Mouse (Mus musculus) myocyte (in vitro differentiated cells): ENCODE measurements around the gene Slc15a2.

Experiments used
- POLR2AphosphoS2 ChIP-seq: IDR thresholded peaks from one replicate; pipeline ENCODE4 v1.6.1; 2011; ENCODE audit warnings: low read depth, control low read depth; ENCODE audit not compliant: insufficient read length
- SRF ChIP-seq: IDR thresholded peaks from one replicate; pipeline ENCODE4 v1.6.1; 2011; ENCODE audit warnings: low read depth; ENCODE audit not compliant: control insufficient read depth, insufficient read length

DNA sequence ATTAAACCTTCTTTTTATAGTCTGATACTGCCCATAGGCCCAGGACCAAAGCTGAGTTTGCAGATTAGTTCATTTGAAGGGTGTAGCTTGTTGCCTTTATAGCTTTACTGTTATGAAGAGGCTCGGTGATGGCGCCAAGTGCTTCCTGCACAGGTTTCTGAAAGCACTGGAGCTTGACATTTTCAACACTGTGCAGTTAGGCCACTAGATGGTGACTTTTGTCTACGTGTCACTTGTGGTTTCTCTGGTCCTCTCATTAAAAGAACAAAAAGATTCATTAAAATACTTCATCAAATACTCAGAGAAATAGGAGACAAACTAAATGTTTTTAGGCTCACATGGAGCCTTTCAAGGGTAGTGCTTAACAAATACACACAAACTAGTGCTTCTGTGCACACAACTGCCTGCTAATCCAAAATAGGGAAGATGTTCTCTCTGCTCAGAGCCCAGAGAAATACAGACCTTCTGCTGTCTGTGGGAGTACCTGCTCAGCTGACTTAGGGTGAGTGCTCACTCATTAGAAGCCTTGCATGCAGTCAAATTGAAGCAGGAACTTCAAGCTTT lies 60.8 kb downstream of the Slc15a2 start:
- no peak for TF ChIP-seq SRF
- no peak for TF ChIP-seq POLR2AphosphoS2
